Mouse (Mus musculus): ENCODE measurements at regions not wholly inside any gene's neighbourhood (a gene's known extent, or its start where the extent isn't known, plus 50 kb on each side); places are given as distances from the start of the nearest gene placed in this dataset.

DNA sequence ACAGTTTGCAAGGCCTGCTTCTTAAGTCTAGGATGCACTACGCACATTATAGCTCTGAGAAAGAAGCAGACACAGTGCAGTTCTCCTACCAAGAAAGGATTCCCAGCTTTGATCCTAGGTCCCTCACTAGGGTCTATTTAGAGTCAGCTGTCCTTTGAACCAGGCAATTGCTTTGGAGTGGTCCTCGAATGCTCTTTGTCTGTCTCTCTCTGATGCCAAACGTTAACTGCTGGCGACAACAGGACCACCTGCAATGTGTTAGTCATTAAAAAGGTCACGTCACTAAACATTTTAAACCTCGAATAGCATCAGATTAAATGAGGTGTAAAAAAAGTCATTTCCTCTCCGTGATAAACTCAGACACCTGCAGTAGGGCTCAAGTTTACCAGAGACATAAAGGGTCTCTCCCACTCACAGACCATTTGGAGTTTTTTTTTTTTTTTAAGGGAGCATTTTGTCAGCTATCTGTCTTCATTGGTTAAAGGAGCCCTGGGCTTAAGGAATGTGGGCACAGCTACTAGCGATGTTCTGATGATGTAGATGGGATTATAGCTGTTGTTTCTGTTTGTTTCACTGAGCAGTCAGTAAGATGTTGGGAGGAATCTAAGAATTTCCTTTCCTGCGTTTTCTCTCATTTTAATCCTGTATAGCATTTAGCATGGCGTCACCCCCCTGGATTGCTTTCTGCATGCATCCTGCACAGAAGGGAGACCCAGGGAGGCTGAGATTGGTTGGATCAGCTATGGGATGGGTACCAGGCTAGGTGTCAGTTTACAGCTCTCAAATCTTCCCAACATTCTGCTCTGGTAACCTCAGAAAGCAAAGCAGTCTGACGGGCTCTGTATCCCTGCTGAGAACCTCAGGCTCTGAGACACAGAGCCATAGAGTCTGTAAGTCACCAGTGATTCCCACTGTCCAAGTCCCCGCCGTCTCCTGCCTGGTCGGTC, 615.3 kb upstream of the Sall1 start:
- no peaks in the 10 kb centered on the region for H3K27me3 ChIP-seq (replicated peaks)
- H3K9ac ChIP-seq (ENCODE audit: insufficient read depth, low read depth) = no peak overlapping the region
- DNase-seq (ENCODE audit: extremely low read depth) = no peak
- no peak overlapping the region for H3K4me3 ChIP-seq (replicated peaks in 1 of 3; ENCODE audit: low read depth in 2 of 3, low read length in 2 of 3, poor library complexity in 1 of 3)
- no peaks in the 10 kb centered on the region for H3K36me3 ChIP-seq (replicated peaks in 1 of 2; ENCODE audit: control insufficient read depth in 1 of 2, insufficient read depth in 1 of 2, low read length in 1 of 2)
- H3K79me2 ChIP-seq (replicated peaks; ENCODE audit: control insufficient read depth, extremely low read depth, insufficient read depth, poor library complexity, severe bottlenecking) = no peaks in the 10 kb centered on the region
- H3K9me3 ChIP-seq (replicated peaks; ENCODE audit: low read length) = peaks cover 46% of the 10 kb centered on the region
- dilution Hi-C loops (cut with MboI; ENCODE audit: extremely low pct_ligation_motif_present, extremely low pct_unique_long_range_greater_than_20kb, low sequenced_read_pairs) = no loop called here
- no peak overlapping the region for H3K4me2 ChIP-seq (ENCODE audit: insufficient read depth, low read depth, poor library complexity, severe bottlenecking)
- no peak for TF ChIP-seq ZMIZ1 (IDR thresholded peaks at IDR 0.05; ENCODE audit: low read depth, low read length)
- no peak for TF ChIP-seq NELFE (IDR thresholded peaks at IDR 0.05; ENCODE audit: low read depth, low read length)
- TF ChIP-seq ETS1 (conservative IDR thresholded peaks at IDR 0.05; ENCODE audit: low read depth, low read length) = no peak
- no peak for TF ChIP-seq MAFK (IDR thresholded peaks at IDR 0.05; ENCODE audit: insufficient replicate concordance, low read length)
- H3K4me1 ChIP-seq (ENCODE audit: control insufficient read depth in 1 of 2, insufficient read depth in 2 of 2) = no peaks in the 10 kb centered on the region
- in situ Hi-C loops (cut with MboI; ENCODE audit: low pct_ligation_motif_present, low pct_unique_long_range_greater_than_20kb, low sequenced_read_pairs) = no loop called here
- no peak overlapping the region for H3K27ac ChIP-seq (ENCODE audit: insufficient read depth, low read depth)

- Histone ChIP-seq H3K27me3 (replicated peaks) (no peaks in the 10 kb centered on the region), H3K27ac (ENCODE audit: insufficient read depth, low read depth) (no peak overlapping the region), H3K4me2 (ENCODE audit: insufficient read depth, low read depth, poor library complexity, severe bottlenecking) (no peak overlapping the region), H3K9me3 (replicated peaks; ENCODE audit: low read length) (peaks cover 54% of the 10 kb centered on the region), H3K36me3 (replicated peaks in 1 of 2; ENCODE audit: control insufficient read depth in 1 of 2, insufficient read depth in 1 of 2, low read length in 1 of 2) (no peaks in the 10 kb centered on the region), H3K79me2 (replicated peaks; ENCODE audit: control insufficient read depth, extremely low read depth, insufficient read depth, poor library complexity, severe bottlenecking) (no peaks in the 10 kb centered on the region), H3K9ac (ENCODE audit: insufficient read depth, low read depth) (no peak overlapping the region), H3K4me1 (ENCODE audit: control insufficient read depth in 1 of 2, insufficient read depth in 2 of 2) (no peaks in the 10 kb centered on the region), H3K4me3 (replicated peaks in 1 of 3; ENCODE audit: low read depth in 2 of 3, low read length in 2 of 3, poor library complexity in 1 of 3) (no peak overlapping the region)
- no peak for TF ChIP-seq POLR2AphosphoS2 (IDR thresholded peaks at IDR 0.05; ENCODE audit: low read depth, low read length)
- TF ChIP-seq POLR2A (IDR thresholded peaks at IDR 0.05; ENCODE audit: low read depth, low read length) = no peak
- TF ChIP-seq MYC (IDR thresholded peaks at IDR 0.05; ENCODE audit: low read depth, low read length) = no peak
- TF ChIP-seq ZNF384 (IDR thresholded peaks at IDR 0.05; ENCODE audit: low read depth, low read length) = no peak
- no peak for TF ChIP-seq CHD2 (IDR thresholded peaks at IDR 0.05; ENCODE audit: low read length)
- TF ChIP-seq MXI1 (IDR thresholded peaks at IDR 0.05; ENCODE audit: low read depth, low read length) = no peak
- no peak for TF ChIP-seq USF1 (IDR thresholded peaks at IDR 0.05; ENCODE audit: low read depth, low read length)
- no peak for TF ChIP-seq EP300 (IDR thresholded peaks at IDR 0.05; ENCODE audit: low read length)
- dilution Hi-C loops (cut with MboI; ENCODE audit: extremely low pct_ligation_motif_present, extremely low pct_unique_long_range_greater_than_20kb, low sequenced_read_pairs) (no loop called here), in situ Hi-C loops (cut with MboI; ENCODE audit: low pct_ligation_motif_present, low pct_unique_long_range_greater_than_20kb, low sequenced_read_pairs) (no loop called here)
- no peak for DNase-seq (ENCODE audit: extremely low read depth)
These were observed 611.4 kb upstream of the Sall1 start for GRCm38 (mm10) chr8:89655369-89655768.
